Mouse (Mus musculus) kidney, postnatal 14 days (tissue): ENCODE measurements around the gene Ppm1j.
A peak's percentile ranks its signal among the peaks of the same experiment; 100 is the strongest.
"Not testable (repeated sequence)": the region's sequence is repeated elsewhere in the genome, so short reads cannot be mapped to it uniquely, and the experiment has no call there.

ENCODE experiments used
- DNase-seq: peaks from one replicate; pipeline ENCODE4 v3.0.0; 2022; ENCODE audit warnings: mixed read lengths

Ppm1j gene

GRCm38 (mm10) chr3:104780561-104781420 is at the start of gene Ppm1j:
Ppm1j (plus strand) TSS chr3:104781056.
- peak; percentile 90 for DNase-seq

- no peak for DNase-seq
These were observed 47.9 kb upstream of the Ppm1j start for GRCm38 (mm10) chr3:104732907-104733306.

GRCm38 (mm10) chr3:104734654-104735053 is 46.2 kb upstream of the Ppm1j start:
- no peak for DNase-seq

GRCm38 (mm10) chr3:104741954-104742353 is 38.9 kb upstream of the Ppm1j start:
- DNase-seq = no peak

GRCm38 (mm10) chr3:104743161-104743560 is 37.7 kb upstream of the Ppm1j start:
- DNase-seq = no peak

- no peak for DNase-seq
These were observed 37.0 kb upstream of the Ppm1j start for GRCm38 (mm10) chr3:104743864-104744263.

- DNase-seq = not testable (repeated sequence)
These were observed 28.0 kb upstream of the Ppm1j start for GRCm38 (mm10) chr3:104752845-104753244.

- DNase-seq = peak; percentile 65
These were observed 22.4 kb upstream of the Ppm1j start for GRCm38 (mm10) chr3:104758406-104758805.

- DNase-seq = no peak
These were observed 22.0 kb upstream of the Ppm1j start for GRCm38 (mm10) chr3:104758869-104759268.

GRCm38 (mm10) chr3:104762103-104762863 is 18.6 kb upstream of the Ppm1j start:
- DNase-seq = not testable (repeated sequence)

- DNase-seq = no peak
These were observed 15.8 kb upstream of the Ppm1j start for GRCm38 (mm10) chr3:104765021-104765420.

- no peak for DNase-seq
These were observed 13.7 kb upstream of the Ppm1j start for GRCm38 (mm10) chr3:104767141-104767540.

GRCm38 (mm10) chr3:104767716-104768115 is 13.1 kb upstream of the Ppm1j start:
- DNase-seq = no peak

GRCm38 (mm10) chr3:104769135-104769534 is 11.7 kb upstream of the Ppm1j start:
- no peak for DNase-seq

GRCm38 (mm10) chr3:104770035-104770434 is 10.8 kb upstream of the Ppm1j start:
- DNase-seq = peak; percentile 55

GRCm38 (mm10) chr3:104770918-104771317 is 9.9 kb upstream of the Ppm1j start:
- no peak for DNase-seq

GRCm38 (mm10) chr3:104771460-104771859 is 9.4 kb upstream of the Ppm1j start:
- DNase-seq = no peak

- no peak for DNase-seq
These were observed 7.6 kb upstream of the Ppm1j start for GRCm38 (mm10) chr3:104773301-104773700.

- peak; percentile 42 for DNase-seq
These were observed 3.5 kb upstream of the Ppm1j start for GRCm38 (mm10) chr3:104777342-104777741.

- peak; percentile 58 for DNase-seq
These were observed 907 bp upstream of the Ppm1j start for GRCm38 (mm10) chr3:104779949-104780348.

- peak; percentile 57 for DNase-seq
These were observed 631 bp downstream of the Ppm1j start, which contains the start of gene Fam19a3 for GRCm38 (mm10) chr3:104781471-104781903. Fam19a3 (minus strand) TSS chr3:104781840.

- peak; percentile 85 for DNase-seq
These were observed 1.3 kb downstream of the Ppm1j start for GRCm38 (mm10) chr3:104782061-104782681.

GRCm38 (mm10) chr3:104783971-104784500 is 3.2 kb downstream of the Ppm1j start:
- DNase-seq = no peak
